Mouse (Mus musculus) brain, embryonic 14.5 days (tissue): Measurements from ENCODE around the gene Dydc1.

Experiments
- CTCF ChIP-seq: fragments of 200-500 bp; IDR thresholded peaks from 2 replicates; pipeline ENCODE4 v1.5.1; 2012; ENCODE audit warnings: inconsistent platforms, mild to moderate bottlenecking, moderate library complexity, borderline replicate concordance; ENCODE audit not compliant: insufficient read depth, insufficient read length; ENCODE audit errors: extremely low read depth
- POLR2A ChIP-seq: fragments of 200-500 bp; IDR thresholded peaks from 2 replicates; pipeline ENCODE4 v1.6.1; 2012; ENCODE audit warnings: mild to moderate bottlenecking, inconsistent platforms, borderline replicate concordance; ENCODE audit not compliant: poor library complexity, insufficient read depth, insufficient read length, severe bottlenecking; ENCODE audit errors: extremely low read depth

- TF ChIP-seq POLR2A = no peak
- TF ChIP-seq CTCF = no peak
Observed at GRCm38 (mm10) chr14:41112944-41113343, 40.2 kb downstream of the Dydc1 start.
